Mouse (Mus musculus) bone marrow, adult 2 months (tissue): ENCODE data around the gene Tspo.

Source experiments
- CTCF ChIP-seq: fragments of 200-500 bp; IDR thresholded peaks from 2 replicates; pipeline ENCODE4 v1.5.1; 2011; ENCODE audit warnings: low read length, control low read depth; ENCODE audit not compliant: control insufficient read depth, insufficient read depth
- POLR2A ChIP-seq: fragments of 200-500 bp; IDR thresholded peaks from 2 replicates; pipeline ENCODE4 v1.6.1; 2011; ENCODE audit warnings: low read depth, mild to moderate bottlenecking, control low read depth, low read length, borderline replicate concordance; ENCODE audit not compliant: control insufficient read depth

DNA sequence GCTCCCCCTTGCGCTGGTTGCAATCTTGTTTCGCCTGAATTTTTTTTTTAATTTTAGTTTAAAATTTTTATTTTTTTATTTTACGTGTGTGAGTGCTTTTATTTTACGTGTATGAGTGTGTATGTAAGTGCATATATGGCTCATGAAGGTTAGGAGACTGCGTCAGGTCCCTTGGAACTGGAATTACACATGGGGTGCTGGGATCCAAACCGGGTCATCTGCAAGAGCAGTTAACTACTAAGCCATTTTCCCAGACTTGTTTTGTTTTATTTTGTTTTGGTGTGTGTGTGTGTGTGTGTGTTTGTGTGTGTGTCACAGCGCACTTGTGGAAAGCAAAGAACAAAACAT lies 31.9 kb downstream of the Tspo start:
- TF ChIP-seq POLR2A = no peak
- TF ChIP-seq CTCF = no peak
